Mouse (Mus musculus): ENCODE results near the gene Xbp1.

Xbp1 gene

DNA sequence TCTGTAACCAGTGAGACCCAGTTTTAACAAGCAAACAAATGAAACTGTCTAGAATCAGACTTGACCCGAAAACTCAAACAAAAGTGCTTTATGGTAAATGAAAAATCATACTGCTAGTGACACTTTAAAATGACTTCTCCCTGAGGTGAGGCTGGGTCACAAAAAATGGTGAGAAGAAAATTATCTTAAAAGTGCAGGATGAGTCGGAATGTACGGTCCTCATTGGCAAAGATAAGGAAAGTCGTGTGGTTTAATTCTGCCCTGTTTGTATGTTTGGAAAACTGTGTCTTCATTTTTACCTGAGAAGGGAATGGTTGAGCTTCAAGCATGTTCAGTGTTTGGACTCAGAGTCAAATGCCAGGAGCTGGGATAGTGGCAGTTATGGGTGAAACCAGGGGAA lies 51.4 kb downstream of the Xbp1 start:
- DNase-seq (ENCODE audit: low read depth, low spot score) = no peak

GRCm38 (mm10) chr11:5573821-5574220 lies 53.4 kb downstream of the Xbp1 start:
- DNase-seq (ENCODE audit: low read depth, low spot score) = no peak

DNA sequence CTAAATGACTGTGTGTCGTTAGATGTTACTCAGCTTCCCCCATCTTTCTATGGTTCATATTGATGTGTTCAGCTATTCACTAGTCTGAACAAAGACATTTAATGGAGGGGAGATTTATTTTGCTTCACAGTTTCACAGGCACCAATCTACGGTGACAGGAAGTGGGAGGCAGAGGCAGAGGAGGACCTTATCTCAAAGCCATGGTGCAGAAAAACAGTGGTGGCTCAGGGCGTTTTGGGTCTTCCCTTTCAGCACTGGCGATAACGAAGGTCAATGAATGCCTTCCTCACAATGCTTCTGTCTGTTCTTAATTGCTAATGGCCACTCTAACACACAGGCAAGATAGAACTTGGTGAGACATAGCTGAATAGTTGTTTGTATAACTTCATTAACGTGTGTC lies 54.6 kb downstream of the Xbp1 start:
- no peak for DNase-seq (ENCODE audit: low read depth, low spot score)

Measured in WW6 (cell line).